Mouse (Mus musculus) lung, postnatal 0 days (tissue): ENCODE measurements around the gene Spc24.

Source experiments
- CTCF ChIP-seq: IDR thresholded peaks from 2 replicates; pipeline ENCODE4 v1.5.1; 2016; ENCODE audit warnings: antibody characterized with exemption, mild to moderate bottlenecking
- EP300 ChIP-seq: IDR thresholded peaks from 2 replicates; pipeline ENCODE4 v1.6.1; 2016; ENCODE audit warnings: antibody characterized with exemption, mild to moderate bottlenecking, control low read depth

GRCm38 (mm10) chr9:21709340-21709739 lies 50.8 kb downstream of the Spc24 start:
- TF ChIP-seq CTCF (no peak), EP300 (no peak)
